Mouse (Mus musculus): ENCODE data around the gene Vdr.

DNA sequence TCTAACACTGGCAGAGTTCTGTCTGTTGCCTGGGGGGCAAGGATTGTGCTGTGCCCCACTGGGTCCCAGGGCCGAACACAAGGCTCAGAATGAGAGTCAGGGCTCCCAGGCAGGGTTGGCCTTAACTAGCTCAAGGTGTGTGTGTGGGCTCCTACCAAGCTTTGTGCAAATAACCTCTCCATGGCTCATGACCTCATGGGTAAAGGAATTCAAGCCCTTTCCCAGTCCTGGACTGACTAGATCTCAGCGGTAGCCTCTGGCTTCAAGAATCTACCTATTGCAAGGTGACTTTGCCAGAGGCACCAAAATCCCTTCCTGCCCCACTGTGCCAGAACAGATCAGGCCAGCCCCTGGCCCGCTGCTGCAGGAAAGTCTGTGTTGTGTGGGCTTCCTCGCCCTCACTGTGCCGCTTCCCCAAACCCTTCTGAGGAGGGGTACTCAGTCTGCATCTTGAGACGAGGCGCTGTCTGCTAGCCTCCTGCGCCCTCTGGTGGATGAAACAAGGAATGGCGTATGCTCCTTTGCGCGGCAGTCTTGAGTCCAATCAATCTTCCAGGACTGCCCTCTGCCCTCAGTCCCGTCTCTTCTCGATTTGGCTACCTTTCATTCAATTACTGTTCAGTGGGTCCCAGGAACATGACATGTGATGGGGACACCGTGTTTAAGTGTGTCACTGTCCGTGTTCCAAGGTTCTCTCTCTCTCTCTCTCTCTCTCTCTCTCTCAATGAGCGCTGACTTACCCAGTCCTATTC is 41.9 kb upstream of the Vdr start:
- TF ChIP-seq CTCF (conservative IDR thresholded peaks at IDR 0.05; ENCODE audit: low read length) = peak; percentile 89
- TF ChIP-seq POU5F1 (IDR thresholded peaks at IDR 0.05; ENCODE audit: borderline replicate concordance, low read length) = no peak
- no peak for TF ChIP-seq NANOG (IDR thresholded peaks at IDR 0.05; ENCODE audit: borderline replicate concordance, low read length)
